Mouse (Mus musculus): Measurements from ENCODE around the gene Ghrhr.

Ghrhr gene

DNA sequence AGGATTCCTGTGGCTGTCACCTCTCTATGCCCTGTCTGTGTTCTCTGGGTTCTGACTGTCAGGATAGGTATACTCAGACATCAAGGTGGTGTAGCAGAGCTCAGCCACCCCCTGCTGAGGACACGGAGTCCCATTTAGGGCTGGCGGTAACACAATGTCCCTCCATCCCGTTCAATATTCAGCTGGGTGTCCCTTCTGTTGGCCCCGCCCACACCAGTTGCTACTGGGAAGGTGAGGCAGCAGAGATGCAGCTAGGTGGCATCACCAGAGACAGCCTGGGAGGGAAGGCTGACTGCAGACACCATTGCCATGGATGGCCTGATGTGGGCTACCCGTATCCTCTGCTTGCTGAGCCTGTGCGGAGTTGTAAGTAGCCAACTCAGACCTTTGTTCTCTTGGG, at the start of gene Ghrhr:
TSS of gene Ghrhr (plus strand) at position 220 of the 400 bp plus-strand sequence.
- no peak for DNase-seq (ENCODE audit: low spot score in 2 of 2)

DNA sequence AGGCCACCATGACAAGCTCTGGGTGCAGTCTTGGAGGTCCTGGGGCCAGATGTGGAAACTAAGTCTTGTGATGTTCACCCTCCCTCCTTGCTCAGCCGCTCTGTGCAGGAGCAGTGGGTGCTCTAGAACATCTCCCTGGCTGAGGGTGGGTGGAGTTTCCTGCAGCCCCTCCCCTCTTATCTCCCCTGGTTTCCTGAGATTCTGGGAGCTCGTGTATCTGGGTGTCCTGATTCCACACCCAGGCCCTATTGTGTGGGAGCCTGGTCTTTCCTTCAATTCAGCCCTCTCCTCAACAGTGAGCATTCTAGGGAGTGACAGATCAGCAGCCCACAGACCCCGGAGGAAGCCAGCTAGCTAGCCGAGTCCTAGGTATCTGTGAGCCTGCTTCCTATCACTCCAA, 49.8 kb upstream of the Ghrhr start:
- no peak for DNase-seq (ENCODE audit: low spot score in 2 of 2)

DNA sequence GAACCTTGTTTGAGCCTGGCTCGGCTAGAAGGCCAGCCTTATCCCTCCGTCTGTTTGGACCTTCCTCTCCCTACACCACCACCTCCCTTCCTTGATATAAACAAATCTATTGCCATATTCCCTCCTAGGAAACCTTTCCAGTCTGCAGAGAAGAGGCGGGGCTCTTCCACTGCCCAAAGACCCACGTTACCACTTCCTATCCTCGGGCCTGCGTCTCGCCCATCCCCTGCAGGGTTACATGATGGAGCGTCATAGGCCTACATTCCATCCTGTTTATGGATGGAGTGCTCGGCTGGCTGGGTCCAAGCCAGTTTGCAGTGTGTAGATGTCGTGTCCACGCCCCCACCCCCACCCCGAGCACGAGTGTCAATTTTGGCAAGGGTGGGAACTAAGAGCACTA, 48.8 kb upstream of the Ghrhr start:
- no peak for DNase-seq (ENCODE audit: low spot score in 2 of 2)

DNA sequence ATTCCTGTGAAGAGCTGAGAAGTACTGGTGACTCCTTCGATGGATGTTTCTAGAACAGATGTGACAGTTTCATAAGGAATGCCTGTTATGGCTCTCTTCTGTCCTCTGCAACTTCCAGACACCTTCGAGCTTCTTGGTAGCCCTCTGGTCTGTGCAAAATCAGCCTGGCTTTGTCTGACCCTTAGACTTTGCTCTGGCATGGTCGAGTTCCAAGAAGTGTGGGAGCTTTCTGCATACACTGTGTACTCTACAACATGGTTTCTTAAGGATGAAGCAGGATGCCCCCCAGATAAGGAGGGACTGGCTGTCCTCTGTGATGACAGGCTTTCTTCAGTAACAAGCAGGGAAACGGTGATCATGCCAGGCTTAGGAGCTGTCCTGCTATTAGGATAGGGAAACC, 47.9 kb upstream of the Ghrhr start:
- no peak for DNase-seq (ENCODE audit: low spot score in 2 of 2)

DNA sequence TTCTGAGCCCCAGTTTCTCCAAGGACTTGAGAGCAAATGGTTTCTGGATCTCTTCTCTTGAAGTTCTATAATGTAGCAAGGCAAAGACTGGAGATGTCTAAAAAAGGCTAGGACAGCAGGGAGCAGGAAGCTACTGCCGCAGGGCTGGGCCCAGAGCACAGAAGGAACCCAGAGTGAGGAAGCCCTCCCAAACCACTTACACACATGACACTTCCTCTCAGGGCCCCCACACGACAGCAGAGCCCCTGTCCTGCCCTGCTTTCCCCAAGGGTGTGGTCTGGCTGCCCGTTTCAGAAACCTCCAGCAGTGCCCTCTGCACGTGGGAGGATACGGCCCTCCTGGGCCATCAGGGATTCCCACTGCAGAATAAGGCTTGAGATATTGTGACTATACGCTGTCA, 44.8 kb upstream of the Ghrhr start:
- DNase-seq (ENCODE audit: low spot score in 2 of 2), result no peak

DNA sequence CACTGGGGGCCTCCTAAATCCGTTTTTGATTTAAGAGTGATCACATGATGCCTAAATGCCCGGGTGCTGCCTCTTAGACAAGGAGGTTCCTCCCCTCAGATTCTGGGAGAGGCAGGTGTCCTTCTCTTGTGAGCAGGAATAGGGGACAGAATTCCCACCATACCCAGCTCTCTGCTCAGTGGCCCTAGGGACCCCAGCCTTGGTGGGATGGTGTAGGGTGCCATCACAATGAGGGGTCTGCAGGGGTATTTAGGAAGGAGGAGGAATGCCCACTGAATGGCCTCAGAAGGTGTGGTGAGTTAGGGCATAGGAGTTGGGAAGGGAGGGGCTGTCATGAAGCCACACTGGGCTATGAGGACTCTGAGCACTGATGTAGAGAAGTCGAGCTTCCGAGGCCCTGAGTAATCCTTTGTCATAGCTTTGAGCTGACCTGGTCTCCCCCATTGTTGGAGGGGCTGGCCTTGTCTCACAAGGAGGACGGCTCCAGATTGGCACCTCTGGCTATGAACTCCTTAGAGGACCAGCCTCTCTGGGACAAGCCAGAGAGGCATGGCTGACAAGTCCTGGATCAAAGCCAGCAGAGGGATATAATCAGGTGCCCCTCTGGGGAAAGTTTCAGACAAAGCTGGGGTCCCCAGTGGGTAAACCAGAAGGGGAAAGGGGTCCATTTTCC, 43.9 kb upstream of the Ghrhr start:
- no peak for DNase-seq (ENCODE audit: low spot score in 2 of 2)

DNA sequence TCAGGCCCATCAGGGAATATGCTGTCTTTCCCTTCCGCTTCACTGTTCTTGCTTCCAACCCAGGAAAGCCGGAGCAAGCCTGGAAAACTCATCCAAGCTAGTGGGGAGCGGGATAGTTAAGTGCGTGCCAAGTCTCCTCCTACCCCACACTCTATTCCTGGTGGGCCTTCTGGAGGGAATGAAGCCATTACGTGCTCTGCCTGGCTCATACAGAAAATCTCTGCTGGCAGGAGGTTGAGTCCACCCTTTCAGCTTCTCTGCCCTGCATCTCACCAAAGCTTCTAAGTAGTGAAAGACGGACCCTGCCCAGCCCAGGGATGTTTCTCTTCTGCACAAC, 43.4 kb upstream of the Ghrhr start:
- no peak for DNase-seq (ENCODE audit: low spot score in 2 of 2)

DNA sequence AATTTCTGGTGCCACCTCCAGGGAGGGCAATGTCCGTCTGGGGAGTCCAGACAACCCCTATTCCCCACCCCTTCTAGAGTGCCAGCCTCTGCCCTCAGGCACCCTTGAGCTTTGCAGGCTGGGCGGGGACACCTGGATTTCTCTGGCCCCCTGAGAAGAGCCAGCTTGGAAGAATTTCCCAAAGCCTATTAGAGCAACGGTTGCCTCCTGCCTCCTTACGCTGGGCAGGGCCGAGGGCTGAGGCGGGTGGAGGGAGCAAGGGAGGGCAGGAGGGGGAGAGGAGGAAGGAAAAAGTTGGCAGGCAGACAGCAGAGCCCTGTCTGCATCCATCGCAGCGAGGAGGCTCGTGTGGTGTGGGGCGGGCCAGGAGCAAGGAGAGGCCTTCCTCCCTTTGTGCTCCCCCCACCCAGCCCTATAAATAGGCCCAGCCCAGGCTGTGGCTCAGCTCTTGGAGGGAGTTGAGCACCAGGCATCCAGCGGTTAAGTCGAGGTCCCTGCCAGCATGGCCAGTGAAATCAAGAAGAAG, 40.0 kb upstream of the Ghrhr start, which contains the start of gene Aqp1:
TSS of gene Aqp1 (plus strand) at position 444 of the 526 bp plus-strand sequence.
- DNase-seq (ENCODE audit: low spot score in 2 of 2), result no peak

DNA sequence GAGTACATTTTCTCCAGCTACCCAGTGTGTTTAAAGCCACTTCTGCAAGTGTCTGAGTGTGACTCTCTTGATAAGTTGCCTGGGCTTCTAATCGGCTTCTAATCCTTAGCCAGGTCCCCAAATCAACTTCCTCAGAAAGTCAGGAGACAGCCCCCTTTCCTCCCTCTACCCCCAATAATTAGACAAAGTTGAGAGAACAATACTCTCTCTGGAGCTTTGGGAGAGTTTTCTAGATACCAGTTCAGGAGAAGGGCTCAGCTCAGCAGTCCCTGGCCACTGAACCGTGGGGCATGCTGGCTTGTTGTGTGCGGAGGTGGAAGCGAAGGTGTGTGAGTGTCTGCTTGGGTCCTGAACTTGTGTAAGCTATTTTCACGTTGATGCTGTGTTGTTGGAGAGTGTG, 38.9 kb upstream of the Ghrhr start:
- DNase-seq (ENCODE audit: low spot score in 2 of 2), result no peak

DNA sequence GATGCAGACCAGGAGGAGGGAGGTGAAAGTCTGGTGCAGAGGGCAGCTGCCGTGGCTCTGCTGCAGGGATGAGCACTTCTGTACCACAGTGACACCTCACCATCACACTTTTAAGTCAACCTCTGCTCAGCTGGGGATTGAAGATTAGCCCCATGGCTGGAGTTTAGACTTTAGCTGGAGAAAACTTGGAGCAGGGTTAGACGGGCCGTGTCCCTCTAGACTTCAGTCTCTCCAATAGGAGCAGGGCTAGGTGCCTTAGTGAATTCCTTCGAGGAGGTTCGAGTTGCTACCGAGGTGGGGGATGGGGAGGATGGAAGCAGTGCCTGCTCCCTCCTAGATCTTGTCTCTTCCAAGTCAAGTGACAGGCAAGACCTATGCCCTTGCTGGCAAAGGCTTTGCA, 38.0 kb upstream of the Ghrhr start:
- no peak for DNase-seq (ENCODE audit: low spot score in 2 of 2)

DNA sequence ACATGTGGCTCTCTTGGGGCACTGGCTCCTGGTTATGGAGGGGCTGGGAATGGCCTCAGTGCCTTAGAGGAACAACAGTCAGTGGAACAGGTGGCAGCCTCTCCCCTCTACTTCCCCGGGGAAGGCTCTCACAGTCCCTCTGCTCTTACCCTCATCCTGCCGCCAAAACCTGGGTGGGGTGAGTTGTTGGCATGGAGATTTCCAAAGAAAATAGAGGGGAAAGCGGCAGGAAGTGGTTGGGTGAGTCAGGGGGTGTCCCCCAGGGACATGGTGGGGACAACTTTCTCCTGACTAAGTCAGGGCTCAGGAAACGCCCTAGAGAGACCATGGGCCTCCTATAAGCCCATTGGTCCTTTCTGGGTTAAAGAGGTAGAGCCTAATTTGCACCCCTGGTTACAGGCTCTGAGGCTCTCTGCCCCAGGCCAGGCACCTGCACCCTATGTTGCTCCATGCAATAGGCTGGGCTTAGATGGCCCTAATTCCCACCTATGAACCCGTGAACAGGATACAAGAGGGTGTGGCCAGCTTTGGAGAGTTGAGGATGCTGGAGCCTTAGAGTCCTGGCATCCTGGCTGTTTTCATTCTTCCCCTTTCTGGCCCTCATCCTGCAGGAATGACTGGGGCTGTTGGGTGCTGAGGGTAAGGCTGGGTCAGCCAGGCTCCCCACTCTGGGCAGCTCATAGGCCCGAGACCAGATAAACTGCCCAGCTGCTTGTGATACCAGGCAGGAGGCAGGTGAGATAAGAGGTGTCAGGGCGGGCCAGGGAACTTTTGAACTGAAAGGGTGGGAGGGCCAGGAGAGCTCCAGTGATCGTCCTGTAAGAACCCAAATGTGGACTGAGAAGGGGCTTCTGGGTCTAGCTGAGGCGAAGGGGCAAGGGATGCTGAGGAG, 36.9 kb upstream of the Ghrhr start:
- no peak for DNase-seq (ENCODE audit: low spot score in 2 of 2)

DNA sequence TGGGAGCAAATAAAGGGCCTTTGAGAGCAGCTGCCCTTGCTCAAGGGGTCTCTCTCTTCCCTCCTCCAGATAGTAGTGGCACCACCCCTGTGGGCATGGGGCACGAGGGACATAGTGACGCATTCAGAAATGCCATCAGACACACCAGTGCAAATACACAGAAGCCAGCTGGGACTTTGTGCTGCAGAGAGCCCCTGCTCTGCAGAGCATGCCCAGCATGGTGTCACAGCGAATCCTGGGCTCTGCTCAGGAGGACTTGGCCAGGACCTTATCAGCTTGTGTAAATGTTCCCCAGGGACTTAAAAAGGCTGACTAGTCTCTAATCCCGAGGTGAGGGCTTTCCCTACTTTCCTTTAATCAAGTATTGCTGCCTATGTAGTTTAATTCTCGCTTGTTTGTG, 34.4 kb upstream of the Ghrhr start:
- no peak for DNase-seq (ENCODE audit: low spot score in 2 of 2)

DNA sequence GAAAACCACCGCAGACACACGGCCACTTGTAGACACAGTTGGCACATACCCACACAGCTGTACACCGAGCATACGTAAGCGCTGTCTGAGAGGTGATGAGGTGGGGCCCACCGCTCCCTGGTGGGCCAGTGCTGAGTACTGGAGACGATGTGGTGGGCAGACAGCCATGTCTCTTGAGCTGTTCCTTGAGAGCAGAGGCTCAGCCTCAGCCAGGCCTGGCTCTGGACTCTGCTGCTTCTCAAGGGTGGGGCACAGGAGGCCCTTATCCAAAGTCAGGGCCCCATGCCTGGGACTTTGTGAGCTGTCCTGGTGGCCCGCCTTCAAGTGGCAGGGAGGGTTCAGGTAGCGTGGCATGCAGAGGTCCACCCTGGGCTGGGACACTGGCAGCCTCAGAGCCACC, 33.8 kb upstream of the Ghrhr start:
- DNase-seq (ENCODE audit: low spot score in 2 of 2), result no peak

DNA sequence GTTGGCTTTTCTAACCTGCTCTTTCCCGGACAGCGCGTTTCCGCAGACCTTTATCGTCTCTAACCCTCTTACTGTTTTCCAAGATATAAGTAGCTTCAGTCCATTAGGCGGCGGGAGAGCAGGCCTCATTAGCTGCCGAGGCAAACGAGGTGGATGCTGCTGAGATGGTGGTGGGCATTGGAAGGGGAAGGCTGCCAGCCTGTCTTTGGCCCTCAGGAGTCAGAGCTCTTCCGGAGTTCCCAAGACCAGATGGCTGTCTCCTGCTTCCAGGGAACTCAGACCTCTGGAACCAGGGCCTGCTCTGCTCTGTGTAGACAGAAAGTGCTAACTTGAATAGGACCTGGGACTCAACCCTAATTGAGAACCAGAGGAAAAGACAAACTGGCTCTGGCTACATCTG, 32.6 kb upstream of the Ghrhr start:
- DNase-seq (ENCODE audit: low spot score in 2 of 2), result no peak

DNA sequence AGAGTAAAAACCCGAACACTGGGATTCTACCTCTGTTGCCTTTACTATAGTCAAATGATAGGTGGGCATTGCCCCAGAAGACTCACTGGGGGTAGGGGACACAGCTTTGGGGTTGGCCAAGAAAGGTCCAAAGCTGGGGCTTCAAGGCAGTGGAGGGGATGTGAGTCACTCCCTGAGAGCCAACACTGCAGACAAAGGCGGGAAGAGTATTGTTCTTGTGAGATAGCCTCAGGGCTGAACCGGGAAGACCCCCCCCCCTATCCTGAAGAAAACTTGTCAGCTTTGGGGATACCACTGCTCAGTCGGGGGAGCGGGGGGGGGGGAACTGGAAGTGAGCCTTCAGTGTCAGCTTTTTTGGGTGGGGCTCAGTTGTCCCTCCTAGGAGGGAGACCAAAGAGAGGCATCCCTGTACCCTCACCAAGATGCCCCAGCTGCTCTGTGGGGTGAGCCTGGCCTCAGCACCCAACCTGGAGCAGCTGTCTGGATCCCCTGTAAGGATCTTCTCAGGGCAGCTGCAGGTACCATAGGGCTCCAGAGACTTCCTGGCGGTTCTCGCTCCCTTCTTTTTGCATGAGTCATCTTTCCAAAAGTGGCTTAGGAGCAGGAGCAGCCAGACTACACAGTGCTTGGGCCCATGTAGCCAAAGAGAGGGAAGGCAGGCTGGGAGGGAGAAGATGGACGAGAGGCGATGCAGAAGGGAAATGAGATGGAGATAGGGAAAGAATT, 31.6 kb upstream of the Ghrhr start:
- peak in 1 of 2 experiments; percentile 10 for DNase-seq (ENCODE audit: low spot score in 2 of 2)

DNA sequence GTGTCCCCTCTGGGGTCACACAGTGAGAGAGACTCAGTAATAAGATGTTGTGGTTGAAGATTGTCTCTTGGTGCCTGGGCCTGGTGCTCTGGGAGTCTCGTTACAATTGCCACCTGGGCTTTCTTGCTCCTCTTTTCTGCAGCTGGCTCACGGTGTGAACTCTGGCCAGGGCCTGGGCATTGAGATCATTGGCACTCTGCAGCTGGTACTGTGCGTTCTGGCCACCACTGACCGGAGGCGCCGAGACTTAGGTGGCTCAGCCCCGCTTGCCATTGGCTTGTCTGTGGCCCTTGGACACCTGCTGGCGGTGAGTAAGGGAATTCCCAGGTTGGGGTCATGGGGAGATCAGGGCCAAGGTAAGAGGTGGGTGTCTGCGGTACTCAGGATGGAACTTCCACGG, 30.8 kb upstream of the Ghrhr start:
- no peak for DNase-seq (ENCODE audit: low spot score in 2 of 2)

DNA sequence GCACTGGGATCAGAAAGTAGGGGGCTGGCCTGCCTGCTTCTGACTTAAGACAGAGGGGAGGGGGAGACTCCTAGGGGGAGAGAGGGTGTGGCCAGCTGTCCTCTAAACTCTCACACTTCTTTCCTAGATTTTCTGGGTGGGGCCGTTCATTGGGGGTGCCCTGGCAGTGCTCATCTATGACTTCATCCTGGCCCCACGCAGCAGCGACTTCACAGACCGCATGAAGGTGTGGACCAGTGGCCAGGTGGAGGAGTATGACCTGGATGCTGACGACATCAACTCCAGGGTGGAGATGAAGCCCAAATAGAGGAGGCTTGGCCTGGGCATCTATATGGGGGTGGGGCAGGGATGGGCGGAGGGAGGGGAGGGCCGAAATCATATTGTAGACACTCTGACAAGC, 29.6 kb upstream of the Ghrhr start:
- no peak for DNase-seq (ENCODE audit: low spot score in 2 of 2)

DNA sequence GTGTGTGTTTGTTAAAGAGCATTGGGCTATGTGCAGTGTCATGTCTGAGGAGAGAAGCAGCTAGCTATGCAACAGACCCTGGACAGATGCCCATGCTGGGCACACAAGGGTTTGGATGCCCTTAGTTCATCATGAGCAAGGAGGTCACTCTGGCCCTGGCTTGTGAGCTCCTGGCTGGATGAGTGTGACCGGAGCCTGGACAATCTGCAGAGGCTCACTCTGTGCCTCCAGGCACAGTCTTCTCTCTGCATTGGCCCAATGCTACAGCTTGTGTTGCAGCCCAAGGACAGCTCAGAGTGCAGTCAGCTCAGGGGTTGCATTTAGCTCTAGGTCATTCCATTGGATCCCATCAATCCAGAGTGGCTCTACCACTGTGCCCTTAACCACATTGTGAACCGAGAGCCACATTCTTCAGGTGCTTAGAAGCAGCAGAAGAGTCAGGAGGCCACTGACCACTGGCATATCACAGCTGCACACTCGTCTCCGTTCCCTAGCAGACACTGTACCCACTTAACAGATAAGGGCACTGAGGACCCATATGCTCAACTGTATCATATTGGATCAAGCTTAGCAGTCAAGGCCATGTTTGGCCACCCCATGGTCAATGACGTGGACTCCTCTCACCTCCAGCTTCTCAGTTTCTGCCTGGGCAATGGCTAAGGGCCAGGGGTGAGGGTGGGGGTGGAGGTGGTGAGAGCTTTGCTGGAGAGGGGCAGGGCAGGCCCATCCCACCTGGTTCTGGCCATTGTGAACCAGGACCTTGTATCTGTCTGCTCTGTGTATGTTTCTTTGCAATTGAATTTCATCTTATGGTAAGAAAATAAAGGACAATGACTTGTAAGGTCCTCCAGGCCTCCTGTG, 28.2 kb upstream of the Ghrhr start:
- no peak for DNase-seq (ENCODE audit: low spot score in 2 of 2)

DNA sequence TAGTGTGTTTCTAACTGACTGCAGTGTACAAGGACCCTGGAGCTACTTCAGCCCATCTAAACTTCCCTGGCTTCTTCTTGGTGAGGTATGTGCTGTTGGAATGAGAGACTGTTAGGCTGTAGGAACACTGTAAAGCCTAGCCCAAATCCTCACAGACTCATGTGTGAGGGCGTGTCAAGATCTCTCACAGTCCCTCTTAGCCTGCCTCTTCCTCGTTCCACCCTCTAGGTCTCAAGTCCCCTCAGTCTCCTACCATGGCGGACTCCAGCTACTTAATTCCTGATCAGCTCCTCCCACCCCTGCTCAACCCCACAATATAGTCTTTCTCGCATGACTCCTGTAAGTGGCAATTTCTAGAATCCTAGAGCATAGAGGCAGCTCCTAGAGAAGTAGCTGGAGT, 26.9 kb upstream of the Ghrhr start:
- no peak for DNase-seq (ENCODE audit: low spot score in 2 of 2)

DNA sequence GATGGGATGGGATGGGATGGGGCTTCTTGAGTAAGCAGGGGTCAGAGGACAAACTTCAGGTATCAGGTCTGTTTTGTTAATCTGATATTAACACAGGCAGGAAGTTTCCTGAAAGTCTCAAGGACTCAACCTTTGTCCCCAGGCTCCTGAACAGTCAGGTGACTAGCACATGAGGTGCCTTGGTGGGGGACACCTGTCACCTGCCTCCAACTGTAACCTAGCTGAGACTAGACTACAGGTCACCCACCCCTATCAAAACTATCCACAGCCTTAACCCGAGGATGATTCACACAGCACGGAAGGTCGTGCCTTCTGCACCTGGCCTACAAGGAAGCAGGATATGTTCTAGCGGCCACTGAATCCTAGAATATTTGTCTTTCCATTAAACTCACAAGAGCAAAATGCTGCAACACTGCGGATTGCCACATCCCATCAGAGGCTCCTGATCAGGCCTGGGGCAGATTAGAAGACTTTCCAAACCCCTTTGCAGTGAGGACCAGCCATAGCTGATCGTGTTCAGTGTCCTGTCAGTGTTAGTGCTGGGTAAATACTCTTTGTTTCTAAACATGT, 25.6 kb upstream of the Ghrhr start:
- no peak for DNase-seq (ENCODE audit: low spot score in 2 of 2)

DNA sequence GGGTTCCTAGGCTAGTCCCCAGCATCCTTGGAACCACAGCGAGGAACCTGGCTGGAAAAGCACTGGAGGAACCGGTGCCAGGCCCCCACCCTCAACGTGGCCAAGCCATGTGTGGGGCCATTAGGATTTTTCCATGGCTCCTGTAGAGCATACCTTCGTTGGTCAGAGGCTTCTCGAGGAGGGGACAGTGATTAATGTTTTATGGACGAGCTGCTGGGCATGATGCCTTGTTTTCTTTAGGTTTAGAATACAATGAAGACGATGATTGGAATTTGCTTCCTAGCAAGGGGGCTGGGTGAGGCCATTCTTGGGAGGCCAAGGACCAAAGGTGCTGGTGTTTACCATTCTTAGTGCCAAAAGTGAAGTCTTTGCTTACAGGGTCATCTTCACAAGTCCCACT, 24.4 kb upstream of the Ghrhr start:
- DNase-seq (ENCODE audit: low spot score in 2 of 2), result no peak

Measured in right cerebral cortex, postnatal 36 days (tissue).